Mouse (Mus musculus) forebrain, postnatal 0 days (tissue): ENCODE data around the gene Tmem132e. TPM values are rescaled to one million over a fixed set of nuclear protein-coding genes. Genes with fewer than 3 reads are reported as not detected.

Source experiments
- ATAC-seq: fragments of 200-750 bp; cut with Nextera tagmentation; 2 replicates; pipeline ENCODE4 v1.8.0; 2017; ENCODE audit warnings: mild to moderate bottlenecking, moderate library complexity
- DNase-seq: peaks from one replicate; pipeline ENCODE4 v3.0.0-alpha.2; 2015
- H3K27ac ChIP-seq: fragments of 300-500 bp; sonication (generic); 2 replicates; pipeline ENCODE4 v1.5.1; 2014; ENCODE audit warnings: low read depth, mild to moderate bottlenecking, antibody characterized with exemption, low read length, moderate library complexity, mixed read lengths
- H3K27me3 ChIP-seq: fragments of 300-500 bp; sonication (generic); 2 replicates; pipeline ENCODE4 v1.6.1; 2014; ENCODE audit warnings: mild to moderate bottlenecking, low read length, mixed read lengths; ENCODE audit not compliant: insufficient read depth
- H3K36me3 ChIP-seq: fragments of 300-500 bp; sonication (generic); 2 replicates; pipeline ENCODE4 v1.6.1; 2014; ENCODE audit warnings: mild to moderate bottlenecking, moderate library complexity; ENCODE audit not compliant: insufficient read depth
- H3K4me1 ChIP-seq: fragments of 300-500 bp; sonication (generic); 2 replicates; pipeline ENCODE4 v1.6.1; 2014; ENCODE audit warnings: antibody characterized with exemption; ENCODE audit not compliant: insufficient read depth
- H3K4me2 ChIP-seq: fragments of 300-500 bp; sonication (generic); 2 replicates; pipeline ENCODE4 v1.6.1; 2014; ENCODE audit warnings: low read depth, mild to moderate bottlenecking, moderate library complexity
- H3K4me3 ChIP-seq: fragments of 300-500 bp; sonication (generic); 2 replicates; pipeline ENCODE4 v1.5.1; 2014; ENCODE audit warnings: low read depth, low read length, mixed read lengths
- H3K9ac ChIP-seq: fragments of 300-500 bp; sonication (generic); 2 replicates; pipeline ENCODE4 v1.6.1; 2014; ENCODE audit warnings: mild to moderate bottlenecking
- H3K9me3 ChIP-seq: fragments of 300-500 bp; sonication (generic); 2 replicates; pipeline ENCODE4 v1.6.1; 2016; ENCODE audit warnings: low read length
- CTCF ChIP-seq: sonication (generic); IDR thresholded peaks from 2 replicates; pipeline ENCODE4 v1.5.1; 2016; ENCODE audit warnings: antibody characterized with exemption, control low read depth, low read depth
- WGBS: fragments of 180-500 bp; shearing (Covaris S2); extraction: QIAGEN DNeasy Blood & Tissue Kit; methylation state at CpG from one replicate; pipeline ENCODE4 v1.1.7; 2014; 5-methylcytosine and 5-hydroxymethylcytosine counted together
- polyA plus RNA-seq: library from polyadenylated mRNA; unstranded; fragments of >200 nt; fragmentation: Nextera tagmentation; extraction: Ambion mirVana; gene quantifications from 2 replicates; pipeline ENCODE4 v1.2.1, GENCODE M21; 2015
- total RNA-seq: library from RNA; depleted of rRNA; stranded (reverse); fragments of >200 nt; gene quantifications from 2 replicates; pipeline ENCODE4 v1.2.3, GENCODE M21; 2014

Gene Tmem132e
- total and polyA plus RNA-seq, 2 experiments from 2014 or later: 2.2 to 18.5 TPM

DNA sequence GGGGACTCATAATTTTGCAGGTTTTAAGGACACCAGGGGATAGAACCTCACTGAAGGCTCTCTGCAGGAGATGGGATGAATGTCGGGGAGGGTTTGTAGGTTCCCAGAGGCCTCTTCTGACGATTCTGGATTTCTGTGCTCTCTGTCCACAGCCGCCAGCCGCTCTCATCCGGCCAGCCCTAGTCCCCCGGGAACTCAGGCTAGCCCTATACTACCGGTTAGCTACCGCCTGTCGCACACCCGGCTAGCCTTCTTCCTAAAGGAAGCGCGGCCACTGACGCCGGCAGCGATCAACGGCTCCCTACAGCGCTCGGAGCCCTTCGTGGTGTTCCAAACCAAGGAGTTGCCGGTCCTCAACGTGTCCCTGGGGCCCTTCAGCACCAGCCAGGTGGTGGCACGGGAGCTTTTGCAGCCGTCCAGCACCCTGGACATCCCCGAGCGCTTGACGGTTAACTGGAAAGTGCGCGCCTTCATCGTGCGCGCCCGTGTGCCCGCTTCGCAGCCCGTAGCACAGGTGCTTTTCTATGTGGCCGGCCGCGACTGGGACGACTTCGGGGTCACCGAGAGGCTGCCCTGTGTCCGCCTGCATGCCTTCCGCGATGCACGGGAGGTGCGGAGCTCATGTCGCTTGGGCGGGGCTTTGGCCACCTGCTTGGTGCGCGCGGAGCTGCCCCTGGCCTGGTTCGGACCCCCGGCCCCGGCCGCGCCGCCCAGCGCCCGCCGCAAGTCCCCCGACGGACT, 45.6 kb downstream of the Tmem132e start:
- no peak overlapping the region for H3K27ac ChIP-seq
- H3K27me3 ChIP-seq: peaks cover 29% of the 10 kb centered on the region
- H3K9me3 ChIP-seq: no peaks in the 10 kb centered on the region
- H3K4me2 ChIP-seq: peak overlapping the region; percentile 77
- ATAC-seq (no peak), DNase-seq (peak; percentile 33)
- 3% methylated on average over 58 of the region's 62 CpGs for WGBS
- H3K9ac ChIP-seq: peak overlapping the region; percentile 60
- TF ChIP-seq CTCF: no peak
- no peaks in the 10 kb centered on the region for H3K36me3 ChIP-seq
- H3K4me3 ChIP-seq: peak overlapping the region; percentile 51
- no peaks in the 10 kb centered on the region for H3K4me1 ChIP-seq

DNA sequence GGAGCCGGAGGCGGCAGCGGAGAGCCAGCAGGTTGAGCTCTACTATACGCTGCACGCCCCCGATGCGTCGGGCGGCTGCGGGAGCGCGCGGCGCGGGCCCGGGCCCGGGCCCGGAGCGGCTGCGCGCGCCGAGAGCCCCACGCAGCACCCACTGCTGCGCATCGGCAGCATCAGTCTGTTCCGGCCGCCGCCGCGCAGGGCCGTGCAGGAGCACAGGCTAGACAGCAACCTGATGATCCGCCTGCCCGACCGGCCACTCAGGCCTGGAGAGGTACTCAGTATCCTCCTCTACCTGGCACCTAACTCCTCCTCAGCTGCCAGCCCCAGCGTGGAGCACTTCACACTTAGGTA, 46.1 kb downstream of the Tmem132e start:
- peak overlapping the region; percentile 51 for H3K4me3 ChIP-seq
- peaks cover 29% of the 10 kb centered on the region for H3K27me3 ChIP-seq
- H3K9me3 ChIP-seq: no peaks in the 10 kb centered on the region
- DNase-seq: peak; percentile 69
- no peak overlapping the region for H3K27ac ChIP-seq
- peak overlapping the region; percentile 77 for H3K4me2 ChIP-seq
- H3K9ac ChIP-seq: peak overlapping the region; percentile 60
- no peaks in the 10 kb centered on the region for H3K4me1 ChIP-seq
- peak; percentile 69 for ATAC-seq
- WGBS: 3% methylated on average over 36 of the region's 36 CpGs
- TF ChIP-seq CTCF: no peak
- H3K36me3 ChIP-seq: no peaks in the 10 kb centered on the region

DNA sequence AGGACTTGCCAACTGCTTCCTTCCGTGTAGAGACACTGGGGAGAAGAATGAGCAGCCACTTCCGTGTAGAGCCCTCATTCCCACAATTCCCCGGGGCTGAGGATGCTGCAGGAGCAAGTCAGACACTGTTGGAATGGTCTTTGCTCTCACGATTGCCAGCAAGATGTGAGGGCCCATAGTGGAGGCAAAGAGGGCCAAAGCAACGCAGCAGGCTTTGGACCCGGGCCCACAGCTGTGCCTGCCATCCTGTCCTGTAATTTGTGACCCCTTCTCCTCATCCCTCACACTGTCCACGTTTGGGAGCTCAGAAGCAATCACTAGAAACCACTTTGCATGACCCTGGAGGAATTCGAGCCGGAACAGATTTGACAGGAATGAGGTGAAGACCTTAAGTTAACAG, 59.8 kb downstream of the Tmem132e start:
- no peak overlapping the region for H3K4me2 ChIP-seq
- no peak overlapping the region for H3K9ac ChIP-seq
- WGBS: 70% methylated on average over 9 of the region's 9 CpGs
- H3K4me1 ChIP-seq: 0 out of 2 replicates have a peak, but pooled peaks cover 2% of the 10 kb centered on the region
- no peaks in the 10 kb centered on the region for H3K9me3 ChIP-seq
- no peaks in the 10 kb centered on the region for H3K27me3 ChIP-seq
- ATAC-seq (no peak), DNase-seq (no peak)
- no peak for TF ChIP-seq CTCF
- no peak overlapping the region for H3K4me3 ChIP-seq
- H3K36me3 ChIP-seq: no peaks in the 10 kb centered on the region
- no peak overlapping the region for H3K27ac ChIP-seq

DNA sequence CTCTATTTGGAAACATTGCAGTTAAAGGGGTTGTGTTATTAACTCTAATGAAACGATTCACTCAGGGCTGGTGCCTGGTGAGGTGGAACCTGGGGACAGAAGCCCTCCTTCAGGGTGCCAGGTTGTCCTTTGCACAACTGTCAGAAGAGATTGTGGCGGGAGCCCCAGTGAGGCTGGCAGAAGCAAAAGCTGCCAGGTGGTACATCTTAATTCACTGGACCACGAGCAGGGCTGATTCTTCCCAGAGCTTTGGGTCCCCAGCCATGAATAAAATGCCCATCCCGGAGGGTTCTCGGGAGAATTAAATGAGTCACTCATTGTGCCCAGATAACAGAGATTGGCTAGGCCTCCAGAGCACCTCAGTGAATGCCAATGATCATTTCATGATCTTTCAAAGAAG, 63.8 kb downstream of the Tmem132e start:
- ATAC-seq: no peak
- TF ChIP-seq CTCF: no peak
- WGBS: 18% methylated on average over 5 of the region's 5 CpGs

DNA sequence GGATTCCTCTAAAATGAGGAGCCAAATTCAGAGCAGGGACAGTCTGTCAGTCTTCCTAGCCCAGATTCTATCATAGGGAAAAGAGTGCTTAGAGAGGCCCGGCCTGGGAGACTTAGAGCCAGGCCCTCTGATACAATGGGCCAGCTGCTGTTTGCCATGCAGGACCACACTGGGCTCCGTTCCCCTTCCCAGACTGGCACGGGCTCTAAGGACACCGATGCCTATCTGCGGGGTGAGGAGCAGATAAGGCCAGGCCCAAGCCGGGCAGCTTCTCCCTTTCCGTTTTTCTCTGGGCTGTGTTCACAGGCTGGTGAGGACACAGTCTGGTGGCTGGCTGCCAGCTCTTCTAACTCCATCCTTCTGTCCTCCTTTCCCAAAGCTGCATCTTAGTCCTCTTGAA, 64.5 kb downstream of the Tmem132e start:
- H3K9me3 ChIP-seq: no peaks in the 10 kb centered on the region
- 0 out of 2 replicates have a peak, but pooled peaks cover 2% of the 10 kb centered on the region for H3K4me1 ChIP-seq
- no peak overlapping the region for H3K4me2 ChIP-seq
- H3K36me3 ChIP-seq: no peaks in the 10 kb centered on the region
- H3K9ac ChIP-seq: no peak overlapping the region
- 0 out of 2 replicates have a peak overlapping the region, but pooled peaks have one; percentile 29 for H3K27ac ChIP-seq
- H3K27me3 ChIP-seq: no peaks in the 10 kb centered on the region
- 29% methylated on average over 7 of the region's 7 CpGs for WGBS
- DNase-seq: peak; percentile 39
- peak; percentile 47 for ATAC-seq
- no peak overlapping the region for H3K4me3 ChIP-seq
- TF ChIP-seq CTCF: no peak

More for the DNA sequence above, 63.8 kb downstream of the Tmem132e start:
- Histone ChIP-seq H3K27me3 (no peaks in the 10 kb centered on the region), H3K9me3 (no peaks in the 10 kb centered on the region), H3K27ac (no peak overlapping the region), H3K9ac (no peak overlapping the region), H3K4me1 (0 out of 2 replicates have a peak, but pooled peaks cover 2% of the 10 kb centered on the region), H3K4me3 (no peak overlapping the region), H3K4me2 (no peak overlapping the region), H3K36me3 (no peaks in the 10 kb centered on the region)
- no peak for DNase-seq

DNA sequence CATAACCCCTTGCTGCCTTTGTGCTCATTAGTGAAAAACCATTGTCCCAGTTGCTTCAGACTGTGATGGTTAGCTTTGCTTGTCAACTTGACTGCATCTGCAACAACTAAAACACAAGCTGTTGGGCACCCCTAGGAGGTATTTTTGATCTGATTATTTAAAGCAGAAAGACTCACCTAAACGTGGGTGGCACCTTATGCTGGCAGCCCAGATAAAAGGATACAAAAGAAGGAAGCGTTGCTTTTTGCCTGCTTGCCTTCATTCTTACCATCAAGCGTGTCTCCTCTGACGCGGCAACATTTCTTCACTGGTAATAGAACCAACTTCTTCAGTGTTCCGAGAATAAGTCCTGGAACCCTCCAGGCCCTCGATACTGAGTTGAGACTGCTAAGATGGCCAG, 72.6 kb downstream of the Tmem132e start:
- DNase-seq (no peak), ATAC-seq (no peak)

DNA sequence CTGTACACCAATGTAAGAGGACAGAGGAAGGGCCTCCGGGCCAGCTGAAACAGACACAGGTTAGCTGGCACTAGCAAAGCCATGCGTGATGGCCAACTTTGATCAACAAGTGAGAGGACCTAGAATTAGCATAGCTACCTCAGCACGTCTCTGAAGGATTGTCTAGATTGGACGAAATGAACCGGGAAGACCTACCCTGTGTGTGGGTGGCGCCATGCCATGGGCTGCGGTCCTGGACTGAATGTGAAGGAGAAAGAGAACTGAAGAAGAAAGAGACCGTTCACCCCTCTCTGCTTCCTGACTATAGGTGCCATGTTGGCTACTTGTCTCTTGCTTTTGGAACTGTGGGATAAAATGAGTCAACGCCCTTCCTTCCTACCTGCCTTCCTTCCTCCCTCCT, 76.8 kb downstream of the Tmem132e start:
- Histone ChIP-seq H3K4me1 (no peaks in the 10 kb centered on the region), H3K4me3 (no peak overlapping the region), H3K9ac (no peak overlapping the region), H3K27me3 (no peaks in the 10 kb centered on the region), H3K27ac (no peak overlapping the region), H3K4me2 (no peak overlapping the region), H3K9me3 (no peaks in the 10 kb centered on the region), H3K36me3 (no peaks in the 10 kb centered on the region)
- no peak for TF ChIP-seq CTCF
- DNase-seq (no peak), ATAC-seq (no peak)
- WGBS: 93% methylated on average over 9 of the region's 9 CpGs

More for the DNA sequence above, 72.6 kb downstream of the Tmem132e start:
- Histone ChIP-seq H3K4me1 (no peaks in the 10 kb centered on the region), H3K4me3 (no peak overlapping the region), H3K4me2 (no peak overlapping the region), H3K9me3 (no peaks in the 10 kb centered on the region), H3K27ac (no peak overlapping the region), H3K9ac (no peak overlapping the region), H3K27me3 (no peaks in the 10 kb centered on the region), H3K36me3 (no peaks in the 10 kb centered on the region)
- 72% methylated on average over 7 of the region's 7 CpGs for WGBS
- no peak for TF ChIP-seq CTCF
